Mouse (Mus musculus) hindbrain, embryonic 11.5 days (tissue): ENCODE measurements around the gene Zbtb38. TPM values are rescaled to one million over a fixed set of nuclear protein-coding genes. Genes with fewer than 3 reads are reported as not detected.

ENCODE experiments used
- ATAC-seq: fragments of 200-750 bp; cut with Nextera tagmentation; 2 replicates; pipeline ENCODE4 v1.8.0; 2017; ENCODE audit warnings: mild to moderate bottlenecking, moderate TSS enrichment, moderate library complexity; ENCODE audit not compliant: low FRiP score
- DNase-seq: peaks from one replicate; pipeline ENCODE4 v3.0.0-alpha.2; 2015; ENCODE audit warnings: low spot score
- H3K27ac ChIP-seq: fragments of 300-500 bp; sonication (generic); 2 replicates; pipeline ENCODE4 v1.5.1; 2014; ENCODE audit warnings: mild to moderate bottlenecking, low read depth, low read length
- H3K27me3 ChIP-seq: fragments of 300-500 bp; sonication (generic); 2 replicates; pipeline ENCODE4 v1.6.1; 2014; ENCODE audit warnings: mild to moderate bottlenecking, low read length, moderate library complexity, mixed read lengths; ENCODE audit not compliant: control insufficient read depth, insufficient read depth
- H3K36me3 ChIP-seq: fragments of 300-500 bp; sonication (generic); 2 replicates; pipeline ENCODE4 v1.6.1; 2014; ENCODE audit warnings: mild to moderate bottlenecking, low read length, moderate library complexity, mixed read lengths; ENCODE audit not compliant: control insufficient read depth, insufficient read depth
- H3K4me1 ChIP-seq: fragments of 300-500 bp; sonication (generic); replicated peaks from 2 replicates; pipeline ENCODE4 v1.6.1; 2014; ENCODE audit warnings: low read length, mixed read lengths; ENCODE audit not compliant: control insufficient read depth, insufficient read depth
- H3K4me2 ChIP-seq: fragments of 300-500 bp; sonication (generic); replicated peaks from 2 replicates; pipeline ENCODE4 v1.6.1; 2014; ENCODE audit warnings: mild to moderate bottlenecking, low read depth, low read length
- H3K4me3 ChIP-seq: fragments of 300-500 bp; sonication (generic); 2 replicates; pipeline ENCODE4 v1.5.1; 2014; ENCODE audit warnings: low read depth, low read length
- H3K9ac ChIP-seq: fragments of 300-500 bp; sonication (generic); 2 replicates; pipeline ENCODE4 v1.6.1; 2014; ENCODE audit warnings: low read depth, low read length
- H3K9me3 ChIP-seq: fragments of 300-500 bp; sonication (generic); 2 replicates; pipeline ENCODE4 v1.6.1; 2016; ENCODE audit warnings: low read length; ENCODE audit not compliant: control insufficient read depth
- WGBS: fragments of 180-500 bp; shearing (Covaris S2); extraction: QIAGEN DNeasy Blood & Tissue Kit; methylation state at CpG from one replicate; pipeline ENCODE4 v1.1.7; 2014; 5-methylcytosine and 5-hydroxymethylcytosine counted together
- polyA plus RNA-seq: library from polyadenylated mRNA; unstranded; fragments of >200 nt; fragmentation: Nextera tagmentation; extraction: Ambion mirVana; gene quantifications from 2 replicates; pipeline ENCODE4 v1.2.1, GENCODE M21; 2014

Gene Zbtb38
- polyA plus RNA-seq, result 11.1 and 14.3 TPM in 2 replicates

GRCm38 (mm10) chr9:96752603-96753114 is at the start of gene Zbtb38:
Zbtb38 (minus strand) TSS chr9:96752831.
- Histone ChIP-seq H3K9me3 (no peaks in the 10 kb centered on the region), H3K4me3 (no peak within 1 kb of the TSS), H3K4me2 (no peak within 1 kb of the TSS), H3K27ac (no peak within 1 kb of the TSS), H3K36me3 (no peaks in the 10 kb centered on the region), H3K9ac (no peak within 1 kb of the TSS), H3K4me1 (no peaks in the 10 kb centered on the region), H3K27me3 (no peaks in the 10 kb centered on the region)
- no peak for ATAC-seq
- DNase-seq, result no peak
- WGBS, result 56% methylated on average over 15 of the region's 15 CpGs

- Histone ChIP-seq H3K4me1 (no peaks in the 10 kb centered on the region), H3K9me3 (no peaks in the 10 kb centered on the region), H3K4me3 (no peak overlapping the region), H3K9ac (no peak overlapping the region), H3K27ac (no peak overlapping the region), H3K36me3 (no peaks in the 10 kb centered on the region), H3K27me3 (no peaks in the 10 kb centered on the region), H3K4me2 (no peak overlapping the region)
- ATAC-seq (no peak), DNase-seq (peak; percentile 10)
- 37% methylated on average over 5 of the region's 5 CpGs for WGBS
Observed at GRCm38 (mm10) chr9:96800131-96800825, 47.6 kb upstream of the Zbtb38 start.

GRCm38 (mm10) chr9:96797311-96797710 is 44.7 kb upstream of the Zbtb38 start:
- WGBS, result 97% methylated on average over 3 of the region's 3 CpGs
- DNase-seq, result no peak
- H3K4me3 ChIP-seq, result no peak overlapping the region
- H3K27ac ChIP-seq, result no peak overlapping the region
- ATAC-seq, result no peak
- H3K4me2 ChIP-seq, result no peak overlapping the region
- H3K9me3 ChIP-seq, result no peaks in the 10 kb centered on the region
- no peaks in the 10 kb centered on the region for H3K36me3 ChIP-seq
- H3K4me1 ChIP-seq, result no peaks in the 10 kb centered on the region
- no peaks in the 10 kb centered on the region for H3K27me3 ChIP-seq
- no peak overlapping the region for H3K9ac ChIP-seq

- H3K9me3 ChIP-seq, result no peaks in the 10 kb centered on the region
- H3K9ac ChIP-seq, result peak overlapping the region; percentile 65
- H3K27ac ChIP-seq, result peak overlapping the region; percentile 30; the same call in 1 of the 2 replicates
- H3K4me1 ChIP-seq, result no peaks in the 10 kb centered on the region
- peak overlapping the region; percentile 54 for H3K4me2 ChIP-seq
- 13% methylated on average over 10 of the region's 10 CpGs for WGBS
- H3K4me3 ChIP-seq, result peak overlapping the region; percentile 42
- ATAC-seq (peak; percentile 89), DNase-seq (peak; percentile 73)
- no peaks in the 10 kb centered on the region for H3K36me3 ChIP-seq
- H3K27me3 ChIP-seq, result no peaks in the 10 kb centered on the region
Observed at GRCm38 (mm10) chr9:96795399-96795928, 42.8 kb upstream of the Zbtb38 start.

- H3K9me3 ChIP-seq, result no peaks in the 10 kb centered on the region
- no peak for DNase-seq
- H3K27ac ChIP-seq, result no peak overlapping the region
- WGBS, result 98% methylated on average over 2 of the region's 2 CpGs
- no peak overlapping the region for H3K9ac ChIP-seq
- ATAC-seq, result no peak
- H3K4me2 ChIP-seq, result no peak overlapping the region
- H3K4me1 ChIP-seq, result no peaks in the 10 kb centered on the region
- no peak overlapping the region for H3K4me3 ChIP-seq
- no peaks in the 10 kb centered on the region for H3K27me3 ChIP-seq
- no peaks in the 10 kb centered on the region for H3K36me3 ChIP-seq
Observed at GRCm38 (mm10) chr9:96794601-96795000, 42.0 kb upstream of the Zbtb38 start.

- Histone ChIP-seq H3K4me2 (no peak overlapping the region), H3K4me3 (no peak overlapping the region), H3K27ac (no peak overlapping the region), H3K9me3 (no peaks in the 10 kb centered on the region), H3K4me1 (no peaks in the 10 kb centered on the region), H3K9ac (no peak overlapping the region), H3K36me3 (no peaks in the 10 kb centered on the region), H3K27me3 (no peaks in the 10 kb centered on the region)
- DNase-seq (no peak), ATAC-seq (no peak)
- 76% methylated on average over 2 of the region's 2 CpGs for WGBS
Observed at GRCm38 (mm10) chr9:96792543-96792942, 39.9 kb upstream of the Zbtb38 start.

GRCm38 (mm10) chr9:96790389-96791007 is 37.9 kb upstream of the Zbtb38 start:
- H3K27me3 ChIP-seq, result no peaks in the 10 kb centered on the region
- H3K9ac ChIP-seq, result no peak overlapping the region
- no peak overlapping the region for H3K4me2 ChIP-seq
- WGBS, result 41% methylated on average over 4 of the region's 4 CpGs
- H3K4me3 ChIP-seq, result no peak overlapping the region
- ATAC-seq (no peak), DNase-seq (peak; percentile 18)
- H3K36me3 ChIP-seq, result no peaks in the 10 kb centered on the region
- no peak overlapping the region for H3K27ac ChIP-seq
- H3K9me3 ChIP-seq, result no peaks in the 10 kb centered on the region
- no peaks in the 10 kb centered on the region for H3K4me1 ChIP-seq

- ATAC-seq, result no peak
Observed at GRCm38 (mm10) chr9:96789906-96790305, 37.3 kb upstream of the Zbtb38 start.

More at GRCm38 (mm10) chr9:96789906-96790305, 37.3 kb upstream of the Zbtb38 start:
- Histone ChIP-seq H3K4me2 (no peak overlapping the region), H3K9ac (no peak overlapping the region), H3K4me3 (no peak overlapping the region), H3K27ac (no peak overlapping the region), H3K36me3 (no peaks in the 10 kb centered on the region), H3K9me3 (no peaks in the 10 kb centered on the region), H3K27me3 (no peaks in the 10 kb centered on the region), H3K4me1 (no peaks in the 10 kb centered on the region)
- no peak for DNase-seq
- WGBS, result 88% methylated on average over 3 of the region's 3 CpGs
